Mouse (Mus musculus): ENCODE measurements around the gene Macc1.

Gene Macc1

GRCm38 (mm10) chr12:119483296-119483695, 169.2 kb downstream of the Macc1 start:
- no peak for DNase-seq (ENCODE audit: extremely low read depth, low read depth, low spot score)

GRCm38 (mm10) chr12:119483922-119484631, 170.0 kb downstream of the Macc1 start:
- no peak for DNase-seq (ENCODE audit: extremely low read depth, low read depth, low spot score)

- DNase-seq (ENCODE audit: extremely low read depth, low read depth, low spot score), result no peak
These were observed 197.1 kb downstream of the Macc1 start for GRCm38 (mm10) chr12:119511145-119511544.
